Mouse (Mus musculus): ENCODE measurements around the gene Tnfsfm13. TPM values are rescaled to one million over a fixed set of nuclear protein-coding genes. Genes with fewer than 3 reads are reported as not detected.
"Not testable (repeated sequence)": the region's sequence is repeated elsewhere in the genome, so short reads cannot be mapped to it uniquely, and the experiment has no call there.

Gene Tnfsfm13
- polyA plus RNA-seq, 1 experiment, result 3.0 TPM

- no peak for TF ChIP-seq CTCF (IDR thresholded peaks at IDR 0.05; ENCODE audit: borderline replicate concordance, insufficient read depth, low read length)
- Histone ChIP-seq H3K4me3 (ENCODE audit: insufficient read depth, low read length) (no peak overlapping the region), H3K27ac (ENCODE audit: insufficient read depth, low read length) (no peak overlapping the region), H3K4me1 (ENCODE audit: control insufficient read depth, insufficient read depth, low read length) (no peaks in the 10 kb centered on the region)
These were observed 11.0 kb upstream of the Tnfsfm13 start for GRCm38 (mm10) chr11:69706775-69707479.

GRCm38 (mm10) chr11:69704613-69705010, 8.7 kb upstream of the Tnfsfm13 start:
- Histone ChIP-seq H3K27ac (ENCODE audit: insufficient read depth, low read length) (no peak overlapping the region), H3K4me3 (ENCODE audit: insufficient read depth, low read length) (no peak overlapping the region), H3K4me1 (ENCODE audit: control insufficient read depth, insufficient read depth, low read length) (no peaks in the 10 kb centered on the region)
- TF ChIP-seq POLR2A (IDR thresholded peaks at IDR 0.05; ENCODE audit: low read depth, low read length), result no peak
- TF ChIP-seq CTCF (IDR thresholded peaks at IDR 0.05; ENCODE audit: borderline replicate concordance, insufficient read depth, low read length), result no peak

GRCm38 (mm10) chr11:69703814-69704612, 8.1 kb upstream of the Tnfsfm13 start:
- H3K4me3 ChIP-seq (ENCODE audit: insufficient read depth, low read length), result no peak overlapping the region
- H3K4me1 ChIP-seq (ENCODE audit: control insufficient read depth, insufficient read depth, low read length), result no peaks in the 10 kb centered on the region
- no peak overlapping the region for H3K27ac ChIP-seq (ENCODE audit: insufficient read depth, low read length)
- TF ChIP-seq CTCF (IDR thresholded peaks at IDR 0.05; ENCODE audit: borderline replicate concordance, insufficient read depth, low read length) (no peak), POLR2A (IDR thresholded peaks at IDR 0.05; ENCODE audit: low read depth, low read length) (no peak)

GRCm38 (mm10) chr11:69703381-69703780, 7.5 kb upstream of the Tnfsfm13 start:
- not testable (repeated sequence) for H3K27ac ChIP-seq (ENCODE audit: insufficient read depth, low read length); H3K4me3 ChIP-seq (ENCODE audit: insufficient read depth, low read length); H3K4me1 ChIP-seq (ENCODE audit: control insufficient read depth, insufficient read depth, low read length)

- H3K4me3 ChIP-seq (ENCODE audit: insufficient read depth, low read length); H3K27ac ChIP-seq (ENCODE audit: insufficient read depth, low read length); H3K4me1 ChIP-seq (ENCODE audit: control insufficient read depth, insufficient read depth, low read length): not testable (repeated sequence)
These were observed 7.0 kb upstream of the Tnfsfm13 start for GRCm38 (mm10) chr11:69702886-69703285.

- Histone ChIP-seq H3K27ac (ENCODE audit: insufficient read depth, low read length) (no peak overlapping the region), H3K4me3 (ENCODE audit: insufficient read depth, low read length) (no peak overlapping the region), H3K4me1 (ENCODE audit: control insufficient read depth, insufficient read depth, low read length) (no peaks in the 10 kb centered on the region)
- TF ChIP-seq POLR2A (IDR thresholded peaks at IDR 0.05; ENCODE audit: low read depth, low read length), result no peak
These were observed 3.7 kb upstream of the Tnfsfm13 start for GRCm38 (mm10) chr11:69699595-69699994.

- TF ChIP-seq CTCF (IDR thresholded peaks at IDR 0.05; ENCODE audit: borderline replicate concordance, insufficient read depth, low read length) (no peak), POLR2A (IDR thresholded peaks at IDR 0.05; ENCODE audit: low read depth, low read length) (no peak)
- H3K4me3 ChIP-seq (ENCODE audit: insufficient read depth, low read length), result no peak overlapping the region
- no peak overlapping the region for H3K27ac ChIP-seq (ENCODE audit: insufficient read depth, low read length)
- H3K4me1 ChIP-seq (ENCODE audit: control insufficient read depth, insufficient read depth, low read length), result no peaks in the 10 kb centered on the region
These were observed 2.7 kb upstream of the Tnfsfm13 start for GRCm38 (mm10) chr11:69698574-69698973.

GRCm38 (mm10) chr11:69697396-69697795, 1.5 kb upstream of the Tnfsfm13 start:
- TF ChIP-seq CTCF (IDR thresholded peaks at IDR 0.05; ENCODE audit: borderline replicate concordance, insufficient read depth, low read length) (no peak), POLR2A (IDR thresholded peaks at IDR 0.05; ENCODE audit: low read depth, low read length) (no peak)
- H3K4me1 ChIP-seq (ENCODE audit: control insufficient read depth, insufficient read depth, low read length), result no peaks in the 10 kb centered on the region
- H3K4me3 ChIP-seq (ENCODE audit: insufficient read depth, low read length), result no peak overlapping the region
- H3K27ac ChIP-seq (ENCODE audit: insufficient read depth, low read length), result no peak overlapping the region

GRCm38 (mm10) chr11:69695046-69695360, 895 bp downstream of the Tnfsfm13 start:
- H3K4me1 ChIP-seq (ENCODE audit: control insufficient read depth, insufficient read depth, low read length), result no peaks in the 10 kb centered on the region
- H3K4me3 ChIP-seq (ENCODE audit: insufficient read depth, low read length), result peak overlapping the region; percentile 50
- no peak overlapping the region for H3K27ac ChIP-seq (ENCODE audit: insufficient read depth, low read length)
- TF ChIP-seq POLR2A (IDR thresholded peaks at IDR 0.05; ENCODE audit: low read depth, low read length) (no peak; the same call in 1 of the 2 replicates), CTCF (IDR thresholded peaks at IDR 0.05; ENCODE audit: borderline replicate concordance, insufficient read depth, low read length) (no peak)

- H3K27ac ChIP-seq (ENCODE audit: insufficient read depth, low read length), result no peak overlapping the region
- TF ChIP-seq CTCF (IDR thresholded peaks at IDR 0.05; ENCODE audit: borderline replicate concordance, insufficient read depth, low read length), result no peak
- TF ChIP-seq POLR2A (IDR thresholded peaks at IDR 0.05; ENCODE audit: low read depth, low read length), result no peak
- H3K4me1 ChIP-seq (ENCODE audit: control insufficient read depth, insufficient read depth, low read length), result no peaks in the 10 kb centered on the region
- H3K4me3 ChIP-seq (ENCODE audit: insufficient read depth, low read length), result no peak overlapping the region
These were observed 2.4 kb downstream of the Tnfsfm13 start for GRCm38 (mm10) chr11:69693421-69693965.
